Mouse (Mus musculus) liver, embryonic 14.5 days (tissue): ENCODE results near the gene Gm20716. TPM values are rescaled to one million over a fixed set of nuclear protein-coding genes. Genes with fewer than 3 reads are reported as not detected.
A peak's percentile ranks its signal among the peaks of the same experiment; 100 is the strongest.

Source experiments
- ATAC-seq: fragments of 200-750 bp; cut with Nextera tagmentation; 2 replicates; pipeline ENCODE4 v1.8.0; 2017; ENCODE audit warnings: moderate number of reproducible peaks, mild to moderate bottlenecking, moderate library complexity; ENCODE audit not compliant: insufficient read depth
- DNase-seq, 3 experiments: peaks; one replicate each; pipeline ENCODE4 v3.0.0-alpha.2; 2012 to 2013; ENCODE audit warnings: low read depth in 3 of 3, low spot score in 3 of 3
- H3K27ac ChIP-seq: fragments of 300-500 bp; sonication (generic); 2 replicates; pipeline ENCODE4 v1.5.1; 2014; ENCODE audit warnings: moderate library complexity, mild to moderate bottlenecking, control low read depth, inconsistent platforms
- H3K27me3 ChIP-seq: fragments of 300-500 bp; sonication (generic); 2 replicates; pipeline ENCODE4 v1.6.1; 2014; ENCODE audit warnings: mild to moderate bottlenecking, low read length, moderate library complexity; ENCODE audit not compliant: control insufficient read depth, insufficient read depth
- H3K36me3 ChIP-seq: fragments of 300-500 bp; sonication (generic); replicated peaks from 2 replicates; pipeline ENCODE4 v1.6.1; 2014; ENCODE audit warnings: low read depth; ENCODE audit not compliant: control insufficient read depth, insufficient read depth
- H3K4me1 ChIP-seq, 2 experiments: fragments of 200-500 bp in 1 of 2; fragments of 300-500 bp in 1 of 2; sonication (generic) in 1 of 2; replicated peaks; 2 replicates each; pipeline ENCODE4 v1.6.1; 2012 to 2014; ENCODE audit warnings: antibody characterized with exemption in 1 of 2, inconsistent platforms in 1 of 2, low read length in 1 of 2; ENCODE audit not compliant: control insufficient read depth in 2 of 2, insufficient read depth in 2 of 2
- H3K4me2 ChIP-seq: fragments of 300-500 bp; sonication (generic); 2 replicates; pipeline ENCODE4 v1.6.1; 2014; ENCODE audit warnings: low read depth, mild to moderate bottlenecking, control low read depth, moderate library complexity
- H3K4me3 ChIP-seq, 2 experiments: fragments of 200-500 bp in 1 of 2; fragments of 300-500 bp in 1 of 2; sonication (generic) in 1 of 2; 2 replicates each; pipeline ENCODE4 v1.5.1; 2012 to 2014; ENCODE audit warnings: low read depth in 2 of 2, low read length in 2 of 2, mild to moderate bottlenecking in 2 of 2, control low read depth in 1 of 2, inconsistent platforms in 1 of 2, moderate library complexity in 1 of 2; ENCODE audit not compliant: insufficient read depth in 1 of 2
- H3K9ac ChIP-seq: fragments of 300-500 bp; sonication (generic); replicated peaks from 2 replicates; pipeline ENCODE4 v1.6.1; 2014; ENCODE audit warnings: mild to moderate bottlenecking, control low read depth, moderate library complexity
- H3K9me3 ChIP-seq: fragments of 300-500 bp; sonication (generic); 2 replicates; pipeline ENCODE4 v1.6.1; 2016; ENCODE audit warnings: low read length, mixed read lengths; ENCODE audit not compliant: control insufficient read depth
- CTCF ChIP-seq: IDR thresholded peaks from 2 replicates; pipeline ENCODE4 v1.5.1; 2016; ENCODE audit warnings: antibody characterized with exemption, low read depth, control low read depth
- EP300 ChIP-seq: IDR thresholded peaks from 2 replicates; pipeline ENCODE4 v1.6.1; 2016; ENCODE audit warnings: antibody characterized with exemption, low read depth
- WGBS: fragments of 180-500 bp; shearing (Covaris S2); extraction: QIAGEN DNeasy Blood & Tissue Kit; methylation state at CpG from one replicate; pipeline ENCODE4 v1.1.7; 2014; ENCODE audit not compliant: insufficient replicate concordance; 5-methylcytosine and 5-hydroxymethylcytosine counted together
- polyA plus RNA-seq, 2 experiments: library from polyadenylated mRNA; depleted of rRNA in 1 of 2; stranded (reverse) in 1 of 2; unstranded in 1 of 2; fragments of >200 nt; fragmentation: Nextera tagmentation in 1 of 2; extraction: Ambion mirVana in 1 of 2; gene quantifications; 2 replicates each; pipeline versions ENCODE4 v1.2.1 to v1.2.3; 2012 to 2014

The Gm20716 gene
- polyA plus RNA-seq, 2 experiments = 4.7 to 8.5 TPM

- 62% methylated on average over 3 of the region's 3 CpGs for WGBS
- TF ChIP-seq EP300 (no peak), CTCF (no peak)
- H3K27ac ChIP-seq = no peak overlapping the region
- no peak for ATAC-seq
- no peak overlapping the region for H3K4me2 ChIP-seq
- no peak overlapping the region for H3K9ac ChIP-seq
- H3K36me3 ChIP-seq = no peaks in the 10 kb centered on the region
- no peak for DNase-seq
- no peak overlapping the region for H3K4me3 ChIP-seq
- H3K4me1 ChIP-seq = peaks cover 25 to 30% of the 10 kb centered on the region in 2 experiments
- H3K9me3 ChIP-seq = no peaks in the 10 kb centered on the region
- no peaks in the 10 kb centered on the region for H3K27me3 ChIP-seq
These were observed 62.4 kb downstream of the Gm20716 start for GRCm38 (mm10) chr2:168167781-168168180.

- DNase-seq (no peak), ATAC-seq (no peak)
- Histone ChIP-seq H3K4me1 (peaks cover 26 to 33% of the 10 kb centered on the region in 2 experiments), H3K36me3 (no peaks in the 10 kb centered on the region), H3K9me3 (no peaks in the 10 kb centered on the region), H3K27ac (no peak overlapping the region), H3K9ac (no peak overlapping the region), H3K4me3 (no peak overlapping the region), H3K4me2 (no peak overlapping the region), H3K27me3 (peaks cover 3% of the 10 kb centered on the region; the same call in 1 of the 2 replicates)
- TF ChIP-seq CTCF (no peak), EP300 (no peak)
- WGBS = 67% methylated on average over 21 of the region's 21 CpGs
These were observed 63.3 kb downstream of the Gm20716 start for GRCm38 (mm10) chr2:168166750-168167460.

- Histone ChIP-seq H3K4me2 (peak overlapping the region; percentile 59), H3K4me3 (peak overlapping the region; percentile 15 to 46; a peak in 3 of 4 replicates), H3K27ac (no peak overlapping the region), H3K4me1 (peaks cover 6 to 17% of the 10 kb centered on the region in 2 experiments; a peak in 3 of 4 replicates), H3K9me3 (no peaks in the 10 kb centered on the region), H3K36me3 (no peaks in the 10 kb centered on the region), H3K9ac (peak overlapping the region; percentile 21; the same call in 1 of the 2 replicates), H3K27me3 (peaks cover 36% of the 10 kb centered on the region)
- DNase-seq (no peak), ATAC-seq (no peak)
- TF ChIP-seq EP300 (no peak), CTCF (no peak)
- WGBS = 6% methylated on average over 14 of the region's 14 CpGs
These were observed 68.2 kb downstream of the Gm20716 start for GRCm38 (mm10) chr2:168161978-168162377.

DNA sequence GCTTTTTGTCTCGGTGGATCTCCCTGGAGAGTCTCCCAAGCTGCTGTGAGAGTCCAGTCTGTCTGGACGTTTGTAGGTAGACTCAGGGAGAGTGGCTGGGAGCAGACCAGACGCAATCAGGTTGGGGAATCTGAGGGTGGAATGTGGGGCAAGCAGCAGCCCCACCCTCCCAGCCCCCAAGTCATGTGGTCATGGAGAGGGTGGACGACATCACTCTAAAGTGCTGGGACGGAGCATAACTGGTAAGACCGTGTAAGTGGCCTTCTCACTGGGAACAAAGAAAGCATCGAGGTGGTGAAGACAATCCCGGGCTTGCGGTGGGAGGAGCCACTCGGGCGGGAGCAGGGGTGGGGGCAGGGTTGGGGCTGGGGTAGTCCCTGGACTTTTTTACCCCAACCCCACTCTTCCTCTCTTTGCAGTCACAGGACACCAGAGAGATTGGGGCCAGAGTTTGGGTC is 68.6 kb downstream of the Gm20716 start:
- no peak for TF ChIP-seq EP300
- TF ChIP-seq CTCF = no peak
- Histone ChIP-seq H3K36me3 (no peaks in the 10 kb centered on the region), H3K27ac (no peak overlapping the region), H3K4me1 (peaks cover 6 to 17% of the 10 kb centered on the region in 2 experiments; a peak in 3 of 4 replicates), H3K27me3 (peaks cover 36% of the 10 kb centered on the region), H3K9me3 (no peaks in the 10 kb centered on the region), H3K9ac (peak overlapping the region; percentile 21; the same call in 1 of the 2 replicates), H3K4me2 (peak overlapping the region; percentile 59), H3K4me3 (peak overlapping the region; percentile 15 to 46; a peak in 3 of 4 replicates)
- 6% methylated on average over 11 of the region's 11 CpGs for WGBS
- no peak for DNase-seq
- no peak for ATAC-seq

- Histone ChIP-seq H3K36me3 (no peaks in the 10 kb centered on the region), H3K27me3 (peaks cover 36% of the 10 kb centered on the region), H3K27ac (no peak overlapping the region), H3K9me3 (no peaks in the 10 kb centered on the region), H3K4me3 (no peak overlapping the region), H3K9ac (no peak overlapping the region), H3K4me2 (no peak overlapping the region), H3K4me1 (peaks cover 7 to 20% of the 10 kb centered on the region in 2 experiments)
- WGBS = 64% methylated on average over 9 of the region's 9 CpGs
- no peak for ATAC-seq
- TF ChIP-seq EP300 = no peak
- TF ChIP-seq CTCF = no peak
- DNase-seq = no peak
These were observed 69.7 kb downstream of the Gm20716 start for GRCm38 (mm10) chr2:168160370-168160930.
